ENCODE assay signal across 23 mouse cellular contexts in the genomic region with DNA sequence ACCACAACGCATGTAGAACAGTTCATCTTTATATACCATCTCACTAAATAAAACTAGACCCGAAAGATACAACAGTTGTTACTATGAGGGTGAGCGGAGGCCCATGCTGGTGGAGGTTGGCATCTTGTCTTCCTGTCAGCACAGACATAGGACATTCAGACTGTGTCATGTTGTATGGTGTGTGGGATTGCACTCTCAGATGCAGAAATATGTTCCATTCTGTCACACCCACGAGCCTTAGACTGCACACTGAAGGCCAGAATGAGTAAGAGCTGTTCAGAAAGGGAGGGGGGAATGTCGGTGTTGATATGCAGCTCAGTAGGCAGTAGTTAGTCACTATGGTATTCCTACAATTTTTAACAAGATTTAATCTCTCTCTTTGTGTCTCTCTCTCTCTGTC. TPM values are rescaled to one million over a fixed set of nuclear protein-coding genes. Genes with fewer than 3 reads are reported as not detected.
DNase-seq lines count a peak whose midpoint lies in the region; ATAC-seq and TF ChIP-seq lines count a peak whose summit lies in the region.
"Had no signal": no experiment of that assay in that cellular context is flagged by ENCODE, and none has a peak within 500 bp of the region (broad histone marks: within the 10 kb centered on the region; RNA-seq: fewer than 3 reads in every experiment).

No protein-coding gene starts in this region.

- no peak overlapping the region for H3K4me3 ChIP-seq in forebrain, postnatal 0 days (ENCODE audit: low read depth, low read length)
- H3K4me3 ChIP-seq in forebrain, embryonic 13.5 days: no peak overlapping the region
- no peak overlapping the region for H3K4me3 ChIP-seq in layer of hippocampus, adult 2 months
- H3K4me3 ChIP-seq: embryonic facial prominence, embryonic 10.5 days; forebrain, embryonic 15.5 days; hindbrain, embryonic 12.5 days; liver, embryonic 15.5 days; stomach, embryonic 15.5 days had no signal

- H3K36me3 ChIP-seq in forebrain, postnatal 0 days (ENCODE audit: insufficient read depth): no peaks in the 10 kb centered on the region
- H3K36me3 ChIP-seq in forebrain, embryonic 13.5 days (ENCODE audit: poor library complexity, severe bottlenecking): no peaks in the 10 kb centered on the region
- H3K36me3 ChIP-seq: embryonic facial prominence, embryonic 10.5 days; forebrain, embryonic 15.5 days; hindbrain, embryonic 12.5 days; liver, embryonic 15.5 days; stomach, embryonic 15.5 days had no signal

- peak; percentile 14; the same call in 1 of the 2 replicates for ATAC-seq in forebrain, postnatal 0 days
- no peak for ATAC-seq in forebrain, embryonic 13.5 days
- no peak for ATAC-seq in erythroid progenitor cell, adult 5-6 weeks (replicated peaks; ENCODE audit: low FRiP score, poor library complexity, severe bottlenecking)
- ATAC-seq: forebrain, embryonic 15.5 days; inflammation-experienced regulatory T-cells, adult 6 months; lung, postnatal 0 days had no signal

- WGBS in forebrain, postnatal 0 days: 86% methylated on average over 5 of the region's 5 CpGs
- WGBS in forebrain, embryonic 13.5 days: 86% methylated on average over 5 of the region's 5 CpGs

- DNase-seq in forebrain, postnatal 0 days: no peak
- peak; percentile 31 for DNase-seq in 3T3-L1 (ENCODE audit: low read depth, low spot score)
- peak; percentile 51 to 86 for DNase-seq in layer of hippocampus, adult 2 months (ENCODE audit: low spot score in 2 of 2)
- peak; percentile 43 to 44 for DNase-seq in left cerebral cortex, postnatal 36 days (ENCODE audit: low spot score in 2 of 2)
- DNase-seq in cerebellum, postnatal 25 days: no peak
- no peak for DNase-seq in gastrocnemius, postnatal 36 days
- DNase-seq: adrenal gland, adult 2 months; cerebellum, adult 11 months; cerebellum, postnatal 14 days; gastrocnemius, postnatal 10 days; kidney, adult 9 months; kidney, postnatal 4 days had no signal

- no peaks in the 10 kb centered on the region for H3K9me3 ChIP-seq in forebrain, postnatal 0 days (ENCODE audit: low read length)
- H3K9me3 ChIP-seq in forebrain, embryonic 13.5 days (replicated peaks): no peaks in the 10 kb centered on the region
- H3K9me3 ChIP-seq: embryonic facial prominence, embryonic 10.5 days; forebrain, embryonic 15.5 days; hindbrain, embryonic 12.5 days; liver, embryonic 15.5 days; stomach, embryonic 15.5 days had no signal

- no peaks in the 10 kb centered on the region for H3K27me3 ChIP-seq in forebrain, postnatal 0 days (ENCODE audit: insufficient read depth, low read length)
- no peaks in the 10 kb centered on the region for H3K27me3 ChIP-seq in forebrain, embryonic 13.5 days
- H3K27me3 ChIP-seq: forebrain, embryonic 15.5 days; hindbrain, embryonic 12.5 days; liver, embryonic 15.5 days; stomach, embryonic 15.5 days had no signal

- peaks cover 8% of the 10 kb centered on the region; the same call in 1 of the 2 replicates for H3K4me1 ChIP-seq in forebrain, postnatal 0 days (ENCODE audit: insufficient read depth)
- H3K4me1 ChIP-seq in forebrain, embryonic 13.5 days: peaks cover 4% of the 10 kb centered on the region
- H3K4me1 ChIP-seq: embryonic facial prominence, embryonic 10.5 days; hindbrain, embryonic 12.5 days; liver, embryonic 15.5 days; stomach, embryonic 15.5 days had no signal

- H3K27ac ChIP-seq in forebrain, postnatal 0 days (ENCODE audit: low read depth, low read length): no peak overlapping the region
- H3K27ac ChIP-seq in forebrain, embryonic 13.5 days: no peak overlapping the region
- peak overlapping the region; percentile 11; the same call in 1 of the 2 replicates for H3K27ac ChIP-seq in layer of hippocampus, adult 2 months
- H3K27ac ChIP-seq: embryonic facial prominence, embryonic 10.5 days; forebrain, embryonic 15.5 days; hindbrain, embryonic 12.5 days; liver, embryonic 15.5 days; stomach, embryonic 15.5 days had no signal

- no peak for TF ChIP-seq CTCF in forebrain, postnatal 0 days (IDR thresholded peaks at IDR 0.05; ENCODE audit: low read depth)
- no peak for TF ChIP-seq CTCF in layer of hippocampus, adult 2 months (conservative IDR thresholded peaks at IDR 0.05)

- H3K4me2 ChIP-seq in forebrain, postnatal 0 days (ENCODE audit: low read depth): no peak overlapping the region
- H3K4me2 ChIP-seq in forebrain, embryonic 13.5 days: no peak overlapping the region
- H3K4me2 ChIP-seq: forebrain, embryonic 15.5 days; hindbrain, embryonic 12.5 days; liver, embryonic 15.5 days; stomach, embryonic 15.5 days had no signal

- no peak overlapping the region for H3K9ac ChIP-seq in forebrain, postnatal 0 days
- no peak overlapping the region for H3K9ac ChIP-seq in forebrain, embryonic 13.5 days
- H3K9ac ChIP-seq: forebrain, embryonic 15.5 days; hindbrain, embryonic 12.5 days; liver, embryonic 15.5 days; stomach, embryonic 15.5 days had no signal

- intact Hi-C loops in left cerebral cortex, postnatal 36 days (cut with DNase I): loop anchor here (10.0 kb wide), 1 partner anchor 187 kb away; no protein-coding TSS in a partner anchor
- intact Hi-C loops in gastrocnemius, postnatal 36 days (cut with DNase I): no loop called here

RNA-seq across cellular contexts. Expression of gene Lrrc7, which starts 9.9 kb away (rescaled TPM):
- total RNA-seq in forebrain, postnatal 0 days (2014; rRNA removed): 40.1 and 43.5 TPM in 2 replicates
- 3.2 and 6.7 TPM in 2 replicates for polyA plus RNA-seq in forebrain, postnatal 0 days (2015; fragmentation: Nextera tagmentation; extraction: Ambion mirVana)
- polyA plus RNA-seq in forebrain, embryonic 13.5 days (2015; fragmentation: Nextera tagmentation; extraction: Ambion mirVana): 9.6 TPM in 2 replicates
- total RNA-seq in layer of hippocampus, adult 2 months (2021): 100 to 1,000 TPM; 119 to 126 TPM
- total RNA-seq in left cerebral cortex, postnatal 36 days (2021): 100 to 1,000 TPM; 106 to 140 TPM
- not detected in 2 replicates for total RNA-seq in erythroid progenitor cell, adult 5-6 weeks (2015; ENCODE audit: low replicate concordance)
- not detected in 2 replicates for total RNA-seq in erythroid progenitor cell, adult 5-6 weeks (2017; ENCODE audit: low replicate concordance)
- total RNA-seq in gastrocnemius, postnatal 36 days (2021): not detected
- total RNA-seq: megakaryocyte-erythroid progenitor cell, adult 5-6 weeks had no signal
- polyA plus RNA-seq: adrenal gland, adult 2 months; lung, postnatal 0 days; small intestine, adult 2 months had no signal

Comparison
In these comparisons a context has a peak if more than half of its experiments do, and no peak if none do; other contexts are left out.
1. DNase-seq: peak in 3T3-L1 (single experiment), layer of hippocampus, adult 2 months (2 of 2) and left cerebral cortex, postnatal 36 days (2 of 2); none in forebrain, postnatal 0 days (single experiment), cerebellum, postnatal 25 days (0 of 2) and gastrocnemius, postnatal 36 days (0 of 2).
2. RNA of gene Lrrc7, which starts 9.9 kb away (total RNA-seq): 106 to 140 TPM in left cerebral cortex, postnatal 36 days, 119 to 126 TPM in layer of hippocampus, adult 2 months and 40.1 to 43.5 TPM in forebrain, postnatal 0 days; not detected in erythroid progenitor cell, adult 5-6 weeks and not detected in gastrocnemius, postnatal 36 days; every median in the first group is over 10 times any median in the second.